Comparison of ENCODE assay signal across 22 mouse cellular contexts in genomic region chrX:142729482-142729881, GRCm38 (mm10).
"Had no signal": no experiment of that assay in that cellular context is flagged by ENCODE, and none has a peak within 500 bp of the region (broad histone marks: within the 10 kb centered on the region; RNA-seq: fewer than 3 reads in every experiment).

No protein-coding gene starts in this region.

- H3K4me3 ChIP-seq: heart, adult 2 months; hindbrain, embryonic 13.5 days; hindbrain, embryonic 15.5 days; left cerebral cortex, adult 2 months; limb, embryonic 10.5 days; limb, embryonic 12.5 days; liver, embryonic 13.5 days; liver, embryonic 15.5 days had no signal

- H3K9me3 ChIP-seq: hindbrain, embryonic 13.5 days; hindbrain, embryonic 15.5 days; limb, embryonic 10.5 days; limb, embryonic 12.5 days; liver, embryonic 13.5 days; liver, embryonic 15.5 days had no signal

- H3K4me2 ChIP-seq: heart, embryonic 11.5 days; hindbrain, embryonic 13.5 days; hindbrain, embryonic 15.5 days; limb, embryonic 12.5 days; liver, embryonic 11.5 days; liver, embryonic 13.5 days; liver, embryonic 15.5 days had no signal

- ATAC-seq: hindbrain, postnatal 0 days had no signal

- DNase-seq: gastrocnemius, postnatal 14 days; gastrocnemius, postnatal 36 days; heart, adult 11 months; heart, adult 2 months; heart, postnatal 10 days; heart, postnatal 4 days; kidney, adult 18-20 months; kidney, adult 8-10 months; kidney, postnatal 10 days; kidney, postnatal 25 days; kidney, postnatal 4 days; liver; liver, embryonic 13.5 days had no signal

- H3K27ac ChIP-seq: heart, adult 2 months; hindbrain, embryonic 13.5 days; hindbrain, embryonic 15.5 days; hindbrain, postnatal 0 days; left cerebral cortex, adult 2 months; limb, embryonic 10.5 days; limb, embryonic 12.5 days; liver, embryonic 13.5 days; liver, embryonic 15.5 days had no signal

- H3K27me3 ChIP-seq: liver, embryonic 13.5 days; liver, embryonic 15.5 days had no signal

- H3K36me3 ChIP-seq: hindbrain, embryonic 13.5 days; hindbrain, embryonic 15.5 days; limb, embryonic 12.5 days had no signal

- H3K9ac ChIP-seq: hindbrain, embryonic 13.5 days; hindbrain, embryonic 15.5 days; limb, embryonic 12.5 days; liver, embryonic 13.5 days; liver, embryonic 15.5 days had no signal

- H3K4me1 ChIP-seq: limb, embryonic 10.5 days; limb, embryonic 12.5 days had no signal
